Mouse (Mus musculus) lung, adult 18-20 months (tissue): ENCODE data around the gene Bak1.
"Not testable (repeated sequence)": the region's sequence is repeated elsewhere in the genome, so short reads cannot be mapped to it uniquely, and the experiment has no call there.

ENCODE experiments used
- DNase-seq, 2 experiments: peaks; one replicate each; pipeline ENCODE4 v3.0.0; 2022; ENCODE audit warnings: mixed read lengths in 2 of 2

Gene Bak1

DNA sequence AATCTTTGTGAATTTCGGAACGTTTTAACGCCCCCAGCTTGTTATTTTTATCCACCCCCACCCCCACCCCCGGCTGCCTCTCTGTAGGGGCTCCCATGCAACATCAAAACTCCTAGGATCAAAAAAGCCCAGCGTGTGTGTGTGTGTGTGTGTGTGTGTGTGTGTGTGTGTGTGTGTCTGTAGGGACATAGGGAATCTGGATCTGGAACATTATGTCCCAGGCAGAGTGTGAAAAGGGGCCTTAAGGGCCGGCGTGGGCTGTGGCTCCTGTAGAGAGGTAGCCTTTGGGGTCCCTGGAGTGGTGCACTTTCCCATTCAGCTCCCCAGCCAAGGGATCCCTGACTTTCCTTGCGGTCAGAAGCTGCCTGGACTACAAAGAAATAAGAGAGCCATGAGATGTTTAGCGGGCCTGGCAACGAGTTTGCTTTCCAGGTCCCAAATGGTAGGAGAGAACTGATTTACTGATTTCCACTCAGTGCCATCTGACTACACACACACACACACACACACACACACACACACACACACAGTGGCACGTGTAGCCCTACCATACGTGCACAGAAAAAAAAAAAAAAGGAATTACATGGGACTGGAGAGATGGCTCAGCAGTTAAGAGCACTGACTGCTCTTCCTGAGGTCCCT, 10.1 kb downstream of the Bak1 start:
- no peak for DNase-seq

- peak; percentile 85 to 88 for DNase-seq
Measured at GRCm38 (mm10) chr17:27017564-27018499, 11.0 kb downstream of the Bak1 start.

- DNase-seq, result no peak
Measured at GRCm38 (mm10) chr17:27012909-27013308, 15.9 kb downstream of the Bak1 start.

DNA sequence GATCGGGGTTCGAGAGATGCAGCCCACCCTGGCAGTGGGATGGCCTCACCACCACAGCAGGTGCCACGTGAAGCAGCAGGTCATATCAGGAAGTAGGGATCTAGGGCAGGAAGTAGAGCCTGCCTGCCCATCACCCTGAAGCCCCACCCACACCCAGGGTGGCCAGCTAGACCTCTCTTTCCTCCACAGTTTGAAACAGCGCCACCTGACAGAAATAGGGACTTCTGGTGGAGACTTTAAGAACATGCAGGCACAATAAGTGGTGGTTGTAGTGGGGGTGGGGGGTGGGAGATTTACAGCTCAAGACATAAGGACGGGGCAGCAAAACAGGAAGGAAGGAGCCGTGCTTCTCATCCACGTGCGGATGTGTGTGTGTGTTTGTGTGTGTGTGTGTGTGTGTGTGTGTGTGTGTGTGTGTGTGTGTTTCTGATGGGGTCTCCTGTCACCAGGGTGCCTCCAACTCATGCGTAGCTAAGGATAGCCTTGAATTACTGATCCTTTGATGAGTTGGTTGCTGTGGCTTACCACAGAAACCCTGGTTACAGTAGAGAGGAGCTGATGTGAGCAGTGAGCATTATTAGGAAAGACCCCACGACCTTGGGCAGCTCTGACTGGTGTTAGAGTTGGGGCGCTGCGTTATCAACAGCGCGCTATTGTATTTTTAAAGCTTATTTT, 16.7 kb downstream of the Bak1 start:
- DNase-seq, result peak; percentile 44 to 49

DNA sequence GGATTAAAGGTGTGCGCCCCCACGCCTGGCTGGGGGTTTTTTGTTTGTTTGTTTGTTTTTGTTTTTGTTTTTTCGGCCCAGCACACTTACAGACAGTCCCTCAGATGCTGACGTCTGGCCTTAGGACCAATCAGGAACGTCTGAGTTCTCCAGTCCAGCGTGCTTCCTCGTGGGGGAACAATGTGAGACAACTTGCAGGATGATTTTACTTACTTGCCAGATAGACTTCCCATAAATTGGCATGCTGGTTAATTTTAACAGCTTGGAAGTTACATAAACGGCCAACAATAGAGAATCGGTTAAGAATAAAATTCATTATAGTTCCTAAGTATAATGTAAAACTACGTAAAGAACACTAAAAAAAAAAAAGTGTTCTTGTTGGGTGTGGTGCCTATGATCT, 17.6 kb downstream of the Bak1 start:
- no peak for DNase-seq

GRCm38 (mm10) chr17:27008277-27008676, 20.5 kb downstream of the Bak1 start:
- no peak for DNase-seq

- DNase-seq, result no peak
Measured at GRCm38 (mm10) chr17:27005644-27006043, 23.2 kb downstream of the Bak1 start.

DNA sequence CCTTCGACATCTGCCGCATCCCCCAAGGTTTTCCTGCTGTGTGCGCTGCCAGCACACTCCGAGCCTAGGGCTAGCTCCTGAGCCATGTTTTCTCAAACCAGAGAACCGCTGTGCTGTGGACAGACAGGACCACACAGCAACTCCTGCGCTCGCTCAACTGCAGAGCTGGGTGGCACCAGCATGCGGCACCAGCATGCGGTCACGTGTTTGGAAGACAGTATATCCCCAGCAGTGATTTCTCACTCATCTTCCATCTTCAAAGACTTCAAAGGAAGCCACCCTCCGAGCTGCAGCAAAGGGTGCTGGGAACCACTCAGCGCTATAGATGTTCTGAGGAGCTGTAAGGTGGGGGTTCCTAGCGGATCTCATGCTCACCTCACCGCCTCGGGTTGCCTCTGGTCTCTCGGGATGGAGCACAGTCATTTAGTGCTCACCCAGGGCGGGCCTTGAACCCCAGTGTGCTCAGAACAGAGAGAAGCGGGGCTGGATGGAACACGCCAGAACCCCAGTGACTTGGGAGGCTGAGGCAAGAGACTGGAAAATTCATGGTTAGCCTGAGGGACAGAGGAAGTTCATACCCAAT, 23.8 kb downstream of the Bak1 start:
- DNase-seq, result no peak

GRCm38 (mm10) chr17:27004431-27004830, 24.4 kb downstream of the Bak1 start:
- peak; percentile 45 to 61 for DNase-seq

DNA sequence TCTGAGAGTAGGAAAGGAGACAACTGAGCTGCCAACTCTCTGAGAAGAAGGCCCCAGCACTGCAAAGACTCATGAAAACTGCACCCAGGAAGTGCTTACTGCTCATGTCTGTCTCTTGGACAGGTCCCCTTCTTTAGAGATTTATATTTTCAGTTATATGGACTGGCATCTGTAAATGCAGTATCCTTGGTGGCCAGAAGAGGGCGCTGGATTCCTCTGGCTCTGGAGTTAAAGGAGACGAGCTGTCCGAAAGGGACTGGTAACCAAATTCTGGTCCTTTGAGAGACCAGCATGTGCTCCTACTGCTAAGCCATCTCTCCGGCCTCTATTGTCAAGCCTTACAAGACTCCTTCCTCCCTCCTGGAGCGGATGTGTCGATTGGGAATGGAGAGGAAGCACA, 26.9 kb downstream of the Bak1 start:
- no peak for DNase-seq

GRCm38 (mm10) chr17:27001151-27001550, 27.7 kb downstream of the Bak1 start:
- DNase-seq, result peak in 1 of 2 experiments; percentile 27

DNA sequence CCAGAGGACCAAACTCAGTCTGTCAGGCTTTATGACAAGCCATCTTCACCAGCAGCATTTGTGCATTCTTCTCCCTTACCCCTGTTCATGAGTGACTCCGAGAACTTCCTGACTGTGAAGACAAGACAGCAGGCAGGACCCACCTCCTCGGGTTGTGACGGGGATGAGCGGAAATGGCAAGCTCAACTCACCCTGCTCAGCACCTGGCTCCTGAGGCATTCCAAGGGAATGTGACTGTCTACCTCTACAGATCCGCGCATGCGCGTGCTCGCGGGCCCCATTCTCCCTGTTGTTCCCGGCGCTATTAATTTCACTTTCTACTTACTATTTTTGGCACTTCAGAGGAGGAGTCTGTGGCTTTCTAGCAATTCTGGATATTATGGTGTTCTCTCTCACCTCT, 28.8 kb downstream of the Bak1 start:
- DNase-seq, result peak in 1 of 2 experiments; percentile 13

- DNase-seq, result no peak
Measured at GRCm38 (mm10) chr17:26998283-26998682, 30.5 kb downstream of the Bak1 start.

GRCm38 (mm10) chr17:26997661-26998060, 31.1 kb downstream of the Bak1 start:
- DNase-seq, result no peak

- no peak for DNase-seq
Measured at GRCm38 (mm10) chr17:26995562-26995961, 33.2 kb downstream of the Bak1 start.

DNA sequence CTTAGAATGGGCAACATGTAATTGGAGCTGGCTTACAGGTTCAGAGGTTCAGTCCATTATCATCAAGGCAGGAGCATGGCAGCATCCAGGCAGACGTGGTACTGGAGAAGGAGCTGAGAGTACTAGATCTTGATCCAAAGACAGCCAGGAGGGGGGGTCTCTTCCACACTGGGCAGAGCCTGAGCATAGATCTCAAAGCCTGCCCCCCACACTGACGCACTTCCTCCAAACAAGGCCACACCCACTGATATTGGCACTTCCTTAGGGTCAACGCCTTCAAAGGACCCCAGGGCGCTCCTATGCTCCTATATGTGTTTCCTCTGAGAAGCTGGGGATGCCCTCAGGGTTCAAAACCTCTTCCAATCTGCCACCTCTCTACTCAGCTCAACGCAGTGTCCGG, 33.8 kb downstream of the Bak1 start:
- no peak for DNase-seq

DNA sequence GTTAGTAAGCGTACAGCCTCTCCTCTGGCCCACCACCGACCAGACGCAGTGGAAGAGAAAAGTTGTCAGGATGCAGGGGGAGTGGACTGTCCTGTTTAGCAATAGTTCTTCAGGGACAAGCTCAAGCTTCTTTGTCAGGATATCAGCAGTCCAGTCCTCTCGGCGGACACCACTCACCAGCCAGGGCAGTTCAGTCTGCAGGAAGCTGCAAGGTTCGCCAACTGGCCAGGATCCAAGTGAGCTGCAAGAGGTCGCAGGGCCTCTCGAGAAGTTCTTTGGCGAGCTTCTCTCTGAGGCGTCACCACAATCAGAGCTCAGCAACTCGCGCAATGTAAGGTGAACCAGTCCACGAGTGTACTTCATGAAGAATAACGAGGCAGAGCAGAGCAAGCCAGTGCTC, 34.4 kb downstream of the Bak1 start:
- DNase-seq, result peak; percentile 68 to 80

DNA sequence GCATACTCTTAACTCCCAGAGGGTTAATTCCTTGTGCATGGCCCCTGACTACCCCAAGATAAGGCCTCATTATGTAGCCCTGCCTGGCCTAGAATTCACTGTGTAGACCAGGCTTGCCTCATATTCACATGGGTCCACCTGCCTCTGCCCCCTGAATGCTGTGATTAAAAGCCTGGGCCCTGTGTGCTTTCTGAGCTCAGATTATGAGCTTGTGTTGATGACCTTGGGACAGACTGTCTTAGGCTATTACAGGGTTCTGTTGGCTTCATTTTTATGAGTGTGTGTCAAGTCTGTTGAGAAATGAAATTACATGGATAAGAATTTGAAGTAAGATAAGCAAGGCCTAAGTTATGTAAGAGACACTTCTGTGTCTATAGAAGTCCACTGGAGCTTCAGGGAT, 38.3 kb downstream of the Bak1 start:
- DNase-seq, result no peak

- DNase-seq, result no peak
Measured at GRCm38 (mm10) chr17:26985503-26986179, 43.2 kb downstream of the Bak1 start.

DNA sequence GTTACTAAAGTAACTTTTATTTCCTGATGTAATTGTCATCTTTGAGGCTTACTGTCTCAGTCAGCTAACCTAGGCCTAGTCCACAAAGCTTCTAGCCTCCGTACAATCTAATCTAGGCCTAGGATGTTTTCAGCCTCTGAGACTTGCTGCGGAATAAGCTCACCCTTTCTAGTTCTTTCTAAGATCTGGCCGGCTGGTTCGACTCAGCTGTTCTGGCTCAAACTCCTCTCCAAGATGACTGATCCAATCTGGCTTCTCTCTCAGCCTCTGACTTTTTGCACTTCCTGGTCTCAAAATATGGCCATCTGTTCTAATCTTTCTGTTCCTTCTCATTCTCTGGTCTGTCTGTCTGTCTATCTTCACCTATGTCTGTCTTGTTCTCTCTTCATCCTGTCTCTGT, 45.4 kb downstream of the Bak1 start:
- no peak for DNase-seq

DNA sequence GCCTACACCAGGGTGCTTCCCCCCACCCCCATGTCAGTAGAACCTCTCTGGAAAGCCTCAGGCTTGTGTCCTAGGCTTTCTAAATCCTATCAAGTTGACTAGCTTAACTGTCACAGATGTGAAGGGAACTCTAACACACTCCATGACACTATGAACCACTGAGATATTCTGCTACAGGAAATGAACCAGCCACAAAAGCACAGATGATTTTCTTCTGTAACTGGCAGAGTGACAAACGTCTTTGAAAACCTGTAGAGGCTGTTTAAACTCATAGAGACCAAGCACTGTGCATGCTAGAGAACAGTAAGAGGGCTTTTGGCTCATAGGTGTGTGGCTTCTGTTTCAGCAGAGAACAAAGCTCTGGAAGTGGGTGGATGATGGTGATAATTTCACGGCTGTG, 47.8 kb downstream of the Bak1 start:
- no peak for DNase-seq

DNA sequence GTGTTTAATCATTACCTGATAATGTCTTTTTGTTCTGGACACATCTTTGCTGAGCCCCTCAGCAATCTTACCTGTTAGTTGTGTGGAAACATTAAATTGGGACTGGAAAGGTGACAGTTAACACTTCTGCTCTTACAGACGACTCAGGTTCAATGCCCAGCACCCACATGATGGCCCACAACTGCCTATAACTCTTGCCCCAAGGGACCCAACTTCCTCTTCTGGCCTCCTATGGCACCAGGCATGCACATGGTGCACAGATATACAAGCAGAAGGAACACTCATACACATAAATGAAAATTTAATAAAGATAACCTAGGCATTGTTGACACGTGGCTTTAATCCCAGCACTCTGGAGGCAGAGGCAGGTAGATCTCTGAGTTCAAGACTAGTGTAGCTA, 49.4 kb downstream of the Bak1 start:
- no peak for DNase-seq

GRCm38 (mm10) chr17:26977354-26977753, 51.5 kb downstream of the Bak1 start:
- not testable (repeated sequence) for DNase-seq
